Mouse (Mus musculus): ENCODE results near the gene Ttll11.

GRCm38 (mm10) chr2:36023291-36023690 lies 43.6 kb upstream of the Ttll11 start:
- TF ChIP-seq CTCF (IDR thresholded peaks at IDR 0.05; ENCODE audit: extremely low read depth, insufficient read length, insufficient replicate concordance, low read depth, low read length) (no peak), POLR2A (IDR thresholded peaks at IDR 0.05; ENCODE audit: low read depth, low read length) (no peak)
